Mouse (Mus musculus) adrenal gland, postnatal 14 days (tissue): ENCODE results near the gene Mbnl1. TPM values are rescaled to one million over a fixed set of nuclear protein-coding genes. Genes with fewer than 3 reads are reported as not detected.

Experiments used
- DNase-seq: peaks from one replicate; pipeline ENCODE4 v3.0.0; 2021; ENCODE audit warnings: mixed read lengths
- total RNA-seq: library from RNA; stranded (reverse); gene quantifications from 2 replicates; pipeline ENCODE4 v1.2.3, GENCODE M21; 2021

The Mbnl1 gene
- total RNA-seq, 1 experiment from 2014 or later, result 355 TPM

- DNase-seq, result no peak
Observed at GRCm38 (mm10) chr3:60568801-60569568, 96.4 kb downstream of the Mbnl1 start.

DNA sequence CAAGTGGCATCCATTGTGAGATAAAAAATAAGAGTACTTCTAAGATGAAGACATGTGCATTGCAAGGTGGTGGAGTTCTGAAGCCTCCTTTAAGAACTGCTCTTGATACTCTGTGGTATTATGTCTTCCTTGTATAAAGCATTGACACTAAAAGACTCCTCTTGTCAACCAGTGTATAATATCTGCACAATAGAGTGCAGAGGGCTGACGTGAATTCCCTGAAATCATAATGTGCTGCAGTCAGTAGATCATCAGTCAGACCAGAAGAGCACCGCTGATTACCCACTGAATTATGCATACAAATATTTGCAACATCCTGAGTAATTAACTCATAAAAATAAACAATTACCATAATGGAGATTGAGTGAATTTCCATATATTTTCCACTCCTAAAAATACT lies 97.2 kb downstream of the Mbnl1 start:
- DNase-seq, result no peak

DNA sequence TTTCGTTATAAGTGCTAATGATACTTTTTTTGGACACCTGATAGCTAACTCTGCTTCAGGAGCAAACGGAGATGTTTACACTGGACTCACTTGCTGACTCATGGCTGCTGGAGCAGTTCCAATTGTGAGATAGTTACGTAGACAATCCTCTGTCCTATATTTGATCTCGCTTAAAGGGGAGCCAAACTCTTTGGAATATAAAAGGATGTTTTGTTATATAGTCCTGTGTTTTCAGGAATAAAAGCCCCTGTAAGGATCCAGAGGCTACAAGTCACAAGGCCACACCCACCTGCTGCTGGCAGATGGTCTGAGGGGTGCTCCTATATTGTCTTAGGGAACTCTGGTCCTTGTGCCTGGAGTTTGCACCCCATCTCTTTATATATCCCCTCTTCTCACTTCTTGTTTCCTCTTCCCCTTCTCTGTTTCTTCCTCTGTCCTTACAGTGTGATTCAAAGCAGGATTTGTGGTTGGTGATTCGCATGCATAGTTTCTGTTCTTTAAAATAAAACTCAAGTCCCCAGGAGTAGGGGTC lies 97.9 kb downstream of the Mbnl1 start:
- DNase-seq, result peak; percentile 78

GRCm38 (mm10) chr3:60571493-60571892 lies 98.9 kb downstream of the Mbnl1 start:
- no peak for DNase-seq

- no peak for DNase-seq
Observed at GRCm38 (mm10) chr3:60574199-60574598, 101.6 kb downstream of the Mbnl1 start.

GRCm38 (mm10) chr3:60574849-60575524 lies 102.4 kb downstream of the Mbnl1 start:
- no peak for DNase-seq

- DNase-seq, result no peak
Observed at GRCm38 (mm10) chr3:60575945-60576344, 103.3 kb downstream of the Mbnl1 start.

- DNase-seq, result no peak
Observed at GRCm38 (mm10) chr3:60576366-60577046, 103.9 kb downstream of the Mbnl1 start.

- no peak for DNase-seq
Observed at GRCm38 (mm10) chr3:60579880-60580279, 107.2 kb downstream of the Mbnl1 start.

DNA sequence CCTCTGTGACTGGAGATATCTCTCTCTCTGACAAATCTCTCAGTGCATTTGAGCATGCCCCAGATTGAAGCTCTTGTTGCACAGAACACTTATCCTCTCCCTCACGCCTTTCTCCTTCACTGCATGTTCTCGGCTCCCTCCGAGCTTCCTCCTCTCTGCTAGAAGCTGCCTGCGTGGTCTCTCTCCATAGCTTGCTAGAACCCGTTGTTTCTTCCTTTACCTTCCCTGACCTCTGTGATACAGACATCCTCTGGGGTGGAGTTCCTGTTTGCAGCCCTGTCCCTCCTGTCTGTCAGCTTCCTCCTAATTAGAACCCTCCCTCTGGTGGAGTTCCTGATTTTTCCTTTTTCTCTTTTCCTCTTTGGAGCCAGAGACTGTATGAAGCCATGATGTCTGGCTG lies 108.1 kb downstream of the Mbnl1 start:
- no peak for DNase-seq

- DNase-seq, result no peak
Observed at GRCm38 (mm10) chr3:60582154-60582553, 109.5 kb downstream of the Mbnl1 start.

- no peak for DNase-seq
Observed at GRCm38 (mm10) chr3:60582620-60583019, 110.0 kb downstream of the Mbnl1 start.

GRCm38 (mm10) chr3:60584704-60585103 lies 112.1 kb downstream of the Mbnl1 start:
- no peak for DNase-seq

- no peak for DNase-seq
Observed at GRCm38 (mm10) chr3:60586046-60586445, 113.4 kb downstream of the Mbnl1 start.

DNA sequence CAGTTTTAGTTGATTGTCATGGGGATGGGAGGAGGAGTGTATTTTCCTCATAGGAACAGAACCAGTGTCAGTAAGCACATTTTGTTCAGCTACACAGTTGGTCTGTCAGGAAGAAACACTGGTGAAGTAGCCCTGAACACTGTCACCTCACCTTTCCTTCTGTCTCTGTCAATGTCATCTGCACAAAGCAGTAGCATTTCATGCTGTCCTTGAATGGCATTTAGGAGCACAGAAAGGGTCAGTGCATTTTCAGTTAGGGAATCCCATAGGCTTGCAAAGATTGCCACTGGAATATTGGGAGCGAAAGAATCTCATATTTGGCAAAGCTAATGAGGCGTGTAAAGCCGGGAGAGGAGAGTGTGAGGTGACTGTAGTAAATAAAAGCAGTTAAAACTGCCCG lies 114.5 kb downstream of the Mbnl1 start:
- no peak for DNase-seq

DNA sequence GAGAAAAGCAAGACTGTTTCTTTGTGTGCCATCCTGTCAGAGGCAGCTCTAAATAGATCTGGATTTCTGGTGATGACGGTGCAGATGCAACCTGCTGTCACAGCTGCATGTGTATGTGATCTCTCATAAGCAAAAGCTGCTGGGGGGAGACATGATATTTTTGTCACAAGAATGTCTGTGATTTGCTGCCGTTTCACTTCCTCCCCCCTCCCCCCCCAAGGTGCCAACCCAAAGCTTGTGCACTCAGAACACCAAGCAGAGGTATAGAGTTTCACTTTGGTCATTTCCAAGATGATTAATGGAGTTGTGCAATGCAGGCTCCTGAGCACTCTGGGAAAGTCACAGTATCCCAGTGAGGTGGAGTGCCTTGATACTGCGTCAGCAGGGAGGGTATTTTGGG lies 116.7 kb downstream of the Mbnl1 start:
- DNase-seq, result no peak

DNA sequence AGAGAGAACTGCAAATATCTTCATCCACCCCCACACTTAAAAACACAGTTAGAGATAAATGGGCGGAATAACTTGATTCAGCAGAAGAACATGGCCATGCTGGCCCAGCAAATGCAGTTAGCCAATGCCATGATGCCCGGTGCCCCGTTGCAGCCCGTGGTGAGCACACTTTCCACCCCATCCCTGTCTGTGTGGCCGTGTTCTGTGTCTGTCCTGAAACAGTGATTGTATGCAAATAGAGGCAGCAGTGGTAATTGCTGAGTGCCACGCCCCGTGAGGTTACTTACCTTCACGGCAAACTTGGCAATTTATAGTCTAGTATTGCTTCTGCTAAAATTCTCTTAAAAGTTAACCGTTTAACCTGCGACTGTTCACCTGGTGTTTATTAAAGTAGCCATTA lies 123.0 kb downstream of the Mbnl1 start:
- DNase-seq, result no peak

DNA sequence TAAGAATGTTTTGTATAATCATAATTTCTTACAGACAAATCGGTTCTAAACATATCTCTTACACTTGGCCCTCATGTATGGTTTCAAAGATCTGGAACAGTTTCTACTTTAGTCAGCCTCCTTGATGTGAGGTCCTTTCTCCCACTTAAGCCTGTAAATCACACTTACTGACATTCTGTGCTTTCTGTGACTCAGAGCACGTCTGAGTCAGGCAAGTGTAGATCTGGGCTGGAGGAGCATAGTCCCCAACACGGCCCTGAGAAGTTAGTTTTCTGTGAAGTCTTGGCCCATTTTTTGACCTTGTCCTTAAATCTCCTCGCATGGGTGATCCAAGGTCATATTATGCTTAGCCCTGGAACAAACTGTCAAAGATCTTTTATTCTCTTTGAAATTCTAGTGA lies 124.4 kb downstream of the Mbnl1 start:
- peak; percentile 72 for DNase-seq

GRCm38 (mm10) chr3:60601686-60602085 lies 129.1 kb downstream of the Mbnl1 start:
- DNase-seq, result peak; percentile 84

GRCm38 (mm10) chr3:60602923-60603549 lies 130.4 kb downstream of the Mbnl1 start:
- no peak for DNase-seq

- no peak for DNase-seq
Observed at GRCm38 (mm10) chr3:60603637-60604036, 131.0 kb downstream of the Mbnl1 start.

- DNase-seq, result no peak
Observed at GRCm38 (mm10) chr3:60604205-60604604, 131.6 kb downstream of the Mbnl1 start.
